Mouse (Mus musculus) ES-Bruce4 (cell line): ENCODE results near the gene C130060K24Rik.

Experiments
- CTCF ChIP-seq: IDR thresholded peaks from one replicate; pipeline ENCODE4 v1.8.1; 2011; ENCODE audit warnings: low read depth, low read length
- EP300 ChIP-seq: IDR thresholded peaks from 2 replicates; pipeline ENCODE4 v1.6.1; 2011; ENCODE audit warnings: low read depth, low read length; ENCODE audit not compliant: insufficient read depth
- POLR2A ChIP-seq: IDR thresholded peaks from one replicate; pipeline ENCODE4 v1.8.1; 2011; ENCODE audit warnings: low read length; ENCODE audit not compliant: insufficient read depth

DNA sequence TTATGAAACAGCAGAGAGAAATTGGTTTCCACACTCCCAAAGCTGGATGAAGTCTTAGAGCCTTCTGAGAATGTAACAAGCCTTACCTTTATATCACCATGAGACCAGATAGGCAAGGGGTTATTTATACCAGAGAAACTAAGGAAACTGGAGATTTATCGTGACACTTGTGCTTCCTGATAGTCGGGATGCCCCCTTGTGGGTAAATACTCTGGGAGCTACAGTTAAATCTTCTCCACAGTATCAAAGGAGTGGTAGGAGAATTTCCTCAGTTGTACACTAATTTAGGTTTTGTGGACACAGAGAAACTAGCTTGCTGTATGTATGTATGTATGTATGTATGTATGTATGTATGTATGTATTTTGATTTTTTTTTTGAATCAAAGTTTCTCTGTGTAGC lies 5.0 kb upstream of the C130060K24Rik start:
- TF ChIP-seq CTCF (no peak), POLR2A (no peak), EP300 (no peak)
